Mouse (Mus musculus): ENCODE measurements around the gene Rgs7. TPM values are rescaled to one million over a fixed set of nuclear protein-coding genes. Genes with fewer than 3 reads are reported as not detected.

Gene Rgs7
- polyA plus RNA-seq, 1 experiment from 2014 or later = 1.8 TPM

DNA sequence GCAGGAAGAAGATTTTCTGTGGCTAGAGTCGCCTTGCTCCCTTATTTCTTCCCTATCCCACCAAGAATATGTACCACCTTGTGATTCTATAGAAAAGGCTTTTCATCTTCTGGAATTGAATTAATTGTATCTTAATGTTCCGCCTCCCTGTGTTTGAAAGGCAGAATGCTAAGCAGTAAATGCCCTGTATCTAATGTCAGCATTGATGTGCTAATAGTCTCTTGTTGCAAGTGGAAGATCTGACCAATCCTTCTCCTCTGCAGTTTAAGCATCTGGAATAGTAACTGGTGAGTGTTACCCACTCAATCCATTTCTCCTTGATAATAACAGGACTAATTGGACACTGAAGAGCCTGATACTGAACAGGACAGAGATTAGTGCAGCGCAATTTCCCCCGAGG lies 65.9 kb downstream of the Rgs7 start:
- Histone ChIP-seq H3K4me1 (replicated peaks) (no peaks in the 10 kb centered on the region), H3K9me3 (no peaks in the 10 kb centered on the region), H3K4me2 (replicated peaks) (no peak overlapping the region), H3K4me3 (replicated peaks) (no peak overlapping the region), H3K27me3 (replicated peaks) (no peaks in the 10 kb centered on the region), H3K36me3 (no peaks in the 10 kb centered on the region), H3K9ac (no peak overlapping the region), H3K27ac (no peak overlapping the region)
- 85% methylated on average over 4 of the region's 4 CpGs for WGBS
- no peak for ATAC-seq

- ATAC-seq = no peak
Observed at GRCm38 (mm10) chr1:175420883-175421282, 71.4 kb downstream of the Rgs7 start.

GRCm38 (mm10) chr1:175415728-175416127 lies 76.6 kb downstream of the Rgs7 start:
- Histone ChIP-seq H3K4me2 (replicated peaks) (no peak overlapping the region), H3K9ac (no peak overlapping the region), H3K36me3 (no peaks in the 10 kb centered on the region), H3K27ac (no peak overlapping the region), H3K27me3 (replicated peaks) (no peaks in the 10 kb centered on the region), H3K9me3 (no peaks in the 10 kb centered on the region), H3K4me3 (replicated peaks) (no peak overlapping the region), H3K4me1 (replicated peaks) (no peaks in the 10 kb centered on the region)
- no peak for ATAC-seq
- WGBS = 68% methylated on average over 9 of the region's 9 CpGs

More at GRCm38 (mm10) chr1:175420883-175421282, 71.4 kb downstream of the Rgs7 start:
- Histone ChIP-seq H3K27ac (no peak overlapping the region), H3K9me3 (no peaks in the 10 kb centered on the region), H3K36me3 (no peaks in the 10 kb centered on the region), H3K9ac (no peak overlapping the region), H3K4me3 (replicated peaks) (no peak overlapping the region), H3K27me3 (replicated peaks) (no peaks in the 10 kb centered on the region), H3K4me1 (replicated peaks) (no peaks in the 10 kb centered on the region), H3K4me2 (replicated peaks) (no peak overlapping the region)
- 89% methylated on average over 4 of the region's 4 CpGs for WGBS

DNA sequence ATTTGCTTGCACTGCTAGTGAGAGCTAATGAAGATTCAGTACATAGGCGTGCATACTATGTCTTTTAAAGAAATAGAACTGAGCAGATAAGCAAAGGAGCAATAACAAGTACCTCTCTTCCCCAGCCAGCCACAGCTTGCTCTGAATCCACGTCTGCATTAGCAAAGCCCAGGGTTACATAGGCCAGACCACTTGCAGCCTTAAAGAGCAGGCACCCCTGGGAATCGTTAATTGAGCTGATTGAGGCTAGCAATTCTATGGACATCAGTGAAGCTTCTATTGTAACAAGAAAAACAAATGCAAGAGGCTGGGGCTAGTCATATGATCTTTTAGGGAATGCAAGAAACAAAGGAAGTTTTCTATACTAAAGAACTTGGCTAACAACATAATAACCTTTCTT lies 81.9 kb downstream of the Rgs7 start:
- Histone ChIP-seq H3K4me2 (replicated peaks) (no peak overlapping the region), H3K9me3 (no peaks in the 10 kb centered on the region), H3K4me3 (replicated peaks) (no peak overlapping the region), H3K9ac (no peak overlapping the region), H3K27me3 (replicated peaks) (no peaks in the 10 kb centered on the region), H3K4me1 (replicated peaks) (no peaks in the 10 kb centered on the region), H3K36me3 (no peaks in the 10 kb centered on the region), H3K27ac (no peak overlapping the region)
- 38% methylated on average over 3 of the region's 3 CpGs for WGBS
- no peak for ATAC-seq

DNA sequence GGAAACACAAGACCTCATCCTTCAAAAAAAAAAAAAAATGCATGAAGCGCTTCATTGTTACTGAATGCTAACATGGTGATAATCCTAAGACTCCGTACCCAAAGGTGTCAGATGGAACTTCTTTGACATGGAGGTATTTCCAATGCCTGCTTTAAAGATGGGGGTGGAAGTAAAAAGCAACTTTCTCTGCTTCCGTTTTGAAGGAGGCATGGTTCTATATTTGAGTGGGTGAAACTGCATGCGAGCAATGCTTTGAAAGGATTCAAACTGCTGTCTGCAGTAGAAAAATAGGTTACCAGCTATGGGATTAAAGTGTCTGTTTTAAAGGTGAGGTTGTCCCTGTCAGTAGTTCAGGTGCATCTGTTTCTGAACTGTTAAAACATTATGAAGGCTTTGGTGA lies 100.4 kb downstream of the Rgs7 start:
- Histone ChIP-seq H3K4me3 (replicated peaks) (no peak overlapping the region), H3K27me3 (replicated peaks) (no peaks in the 10 kb centered on the region), H3K36me3 (no peaks in the 10 kb centered on the region), H3K4me1 (replicated peaks) (no peaks in the 10 kb centered on the region), H3K27ac (no peak overlapping the region), H3K9ac (no peak overlapping the region), H3K9me3 (no peaks in the 10 kb centered on the region), H3K4me2 (replicated peaks) (no peak overlapping the region)
- no peak for ATAC-seq
- 79% methylated on average over 4 of the region's 4 CpGs for WGBS

DNA sequence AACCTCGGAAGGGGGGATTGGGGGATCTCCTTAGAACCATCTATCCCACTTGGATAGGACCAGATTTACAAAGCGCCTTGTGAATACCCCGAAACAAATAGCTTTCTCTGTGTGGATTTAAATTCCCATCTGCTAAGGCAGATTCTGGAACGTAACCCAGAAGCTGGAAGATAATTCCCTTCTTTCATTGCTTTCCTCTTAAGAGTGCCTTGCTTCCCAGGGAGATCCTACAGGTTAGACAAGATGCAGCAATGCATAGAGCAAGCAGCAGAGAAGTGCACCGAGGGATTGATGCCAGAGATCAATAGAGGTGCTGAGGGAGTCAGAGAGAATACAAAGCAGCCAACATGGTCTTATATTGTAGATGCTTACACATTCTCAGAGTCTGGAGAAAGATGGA lies 103.0 kb downstream of the Rgs7 start:
- Histone ChIP-seq H3K4me2 (replicated peaks) (no peak overlapping the region), H3K9me3 (no peaks in the 10 kb centered on the region), H3K36me3 (no peaks in the 10 kb centered on the region), H3K4me3 (replicated peaks) (no peak overlapping the region), H3K4me1 (replicated peaks) (no peaks in the 10 kb centered on the region), H3K27ac (no peak overlapping the region), H3K9ac (no peak overlapping the region), H3K27me3 (replicated peaks) (no peaks in the 10 kb centered on the region)
- 81% methylated on average over 5 of the region's 5 CpGs for WGBS
- ATAC-seq = no peak

GRCm38 (mm10) chr1:175385581-175386235 lies 106.6 kb downstream of the Rgs7 start:
- H3K27me3 ChIP-seq (replicated peaks) = no peaks in the 10 kb centered on the region
- H3K9me3 ChIP-seq = no peaks in the 10 kb centered on the region
- no peak overlapping the region for H3K4me3 ChIP-seq (replicated peaks)
- ATAC-seq = no peak
- H3K4me1 ChIP-seq (replicated peaks) = no peaks in the 10 kb centered on the region
- WGBS = 40% methylated on average over 3 of the region's 3 CpGs
- no peak overlapping the region for H3K4me2 ChIP-seq (replicated peaks)
- H3K36me3 ChIP-seq = no peaks in the 10 kb centered on the region
- no peak overlapping the region for H3K27ac ChIP-seq
- no peak overlapping the region for H3K9ac ChIP-seq

DNA sequence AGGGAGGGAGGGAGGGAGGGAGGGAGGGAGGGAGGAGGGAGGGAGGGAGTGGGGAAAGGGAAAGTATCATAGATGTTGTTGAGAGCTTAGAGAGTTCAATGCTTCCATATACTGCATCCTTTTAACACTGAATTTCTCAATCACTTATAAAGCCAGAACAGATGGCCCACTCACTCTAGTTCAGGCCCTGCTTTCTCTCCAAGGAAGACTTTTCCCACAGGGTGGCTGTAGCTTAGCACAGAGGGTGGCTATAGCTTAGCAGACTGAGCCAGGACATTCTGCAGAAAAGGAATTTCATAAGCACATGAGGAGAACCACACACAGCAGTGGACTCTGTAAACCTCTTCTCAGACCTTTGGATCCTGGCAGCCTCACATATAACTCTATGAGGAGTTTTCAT lies 119.7 kb downstream of the Rgs7 start:
- Histone ChIP-seq H3K4me3 (replicated peaks) (no peak overlapping the region), H3K27me3 (replicated peaks) (no peaks in the 10 kb centered on the region), H3K9ac (no peak overlapping the region), H3K36me3 (no peaks in the 10 kb centered on the region), H3K4me2 (replicated peaks) (no peak overlapping the region), H3K9me3 (no peaks in the 10 kb centered on the region), H3K4me1 (replicated peaks) (no peaks in the 10 kb centered on the region), H3K27ac (no peak overlapping the region)
- no peak for ATAC-seq

DNA sequence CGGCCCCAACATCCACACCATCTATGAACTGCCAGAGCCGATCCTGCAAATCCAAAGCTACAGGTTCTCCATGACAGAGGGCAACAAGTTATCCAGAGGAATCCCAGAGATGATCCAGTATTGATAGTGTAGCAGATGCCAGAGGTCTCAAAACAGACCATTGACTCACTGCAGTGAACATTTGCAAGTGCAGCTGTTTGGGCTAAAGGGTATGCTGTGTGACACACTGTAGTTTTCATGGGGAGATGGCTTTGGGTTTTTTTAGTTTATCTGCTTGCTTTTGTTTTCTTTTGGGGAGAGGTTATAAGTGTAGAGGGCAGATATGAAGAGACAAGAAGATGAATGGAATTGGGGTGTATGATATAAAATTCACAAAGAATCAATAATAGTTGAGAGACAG lies 124.2 kb downstream of the Rgs7 start:
- WGBS = 91% methylated on average over 2 of the region's 2 CpGs
- H3K9me3 ChIP-seq = no peaks in the 10 kb centered on the region
- no peak for ATAC-seq
- H3K4me3 ChIP-seq (replicated peaks) = no peak overlapping the region
- no peak overlapping the region for H3K27ac ChIP-seq
- H3K36me3 ChIP-seq = no peaks in the 10 kb centered on the region
- no peaks in the 10 kb centered on the region for H3K27me3 ChIP-seq (replicated peaks)
- no peak overlapping the region for H3K9ac ChIP-seq
- no peaks in the 10 kb centered on the region for H3K4me1 ChIP-seq (replicated peaks)
- H3K4me2 ChIP-seq (replicated peaks) = no peak overlapping the region

DNA sequence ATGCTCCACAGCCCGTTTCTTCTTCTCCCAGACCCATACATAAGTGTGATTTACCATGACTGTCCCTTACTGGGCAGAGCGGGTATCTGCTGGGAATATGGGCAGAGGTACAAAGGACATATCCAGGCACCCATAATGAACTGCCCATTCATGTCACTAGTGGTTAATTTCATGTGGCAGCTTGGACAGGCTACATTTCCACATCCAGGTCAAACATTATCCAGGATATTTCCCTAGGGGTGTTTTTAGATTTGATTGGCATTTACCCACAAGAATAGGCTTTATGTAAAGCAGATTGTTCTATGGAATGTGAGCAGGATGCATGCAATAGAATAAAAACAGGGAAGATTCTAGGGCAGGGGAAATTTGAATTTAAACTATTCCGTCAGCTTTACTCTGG lies 128.7 kb downstream of the Rgs7 start:
- no peaks in the 10 kb centered on the region for H3K36me3 ChIP-seq
- no peak overlapping the region for H3K4me2 ChIP-seq (replicated peaks)
- ATAC-seq = no peak
- no peaks in the 10 kb centered on the region for H3K4me1 ChIP-seq (replicated peaks)
- H3K27me3 ChIP-seq (replicated peaks) = no peaks in the 10 kb centered on the region
- no peak overlapping the region for H3K27ac ChIP-seq
- 85% methylated on average over 3 of the region's 3 CpGs for WGBS
- no peak overlapping the region for H3K4me3 ChIP-seq (replicated peaks)
- H3K9ac ChIP-seq = no peak overlapping the region
- H3K9me3 ChIP-seq = no peaks in the 10 kb centered on the region

GRCm38 (mm10) chr1:175359411-175360366 lies 132.6 kb downstream of the Rgs7 start:
- no peak for ATAC-seq
- no peak overlapping the region for H3K4me3 ChIP-seq (replicated peaks)
- H3K4me2 ChIP-seq (replicated peaks) = no peak overlapping the region
- no peak overlapping the region for H3K27ac ChIP-seq
- H3K9ac ChIP-seq = no peak overlapping the region
- H3K9me3 ChIP-seq = no peaks in the 10 kb centered on the region
- 45% methylated on average over 7 of the region's 7 CpGs for WGBS
- H3K27me3 ChIP-seq (replicated peaks) = no peaks in the 10 kb centered on the region
- no peaks in the 10 kb centered on the region for H3K36me3 ChIP-seq
- H3K4me1 ChIP-seq (replicated peaks) = no peaks in the 10 kb centered on the region

DNA sequence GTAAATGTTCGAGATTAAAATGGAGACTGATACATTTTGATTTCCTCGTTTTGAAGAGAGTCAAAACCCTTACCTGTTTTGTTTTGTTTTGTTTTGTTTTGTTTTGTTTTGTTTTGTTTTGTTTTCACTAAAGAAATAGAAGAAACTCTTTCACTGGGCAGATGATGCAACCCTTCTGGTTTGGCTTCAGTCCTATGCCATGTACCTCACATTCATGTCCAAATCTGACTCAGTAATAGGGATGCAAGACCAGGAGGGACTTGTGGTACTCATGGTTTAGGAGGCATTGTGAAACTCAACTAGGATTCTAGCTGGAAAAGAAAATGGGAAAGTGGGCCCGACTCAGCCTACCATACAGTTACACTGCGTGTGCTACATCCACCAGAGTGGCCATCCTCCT lies 139.4 kb downstream of the Rgs7 start:
- H3K36me3 ChIP-seq = no peaks in the 10 kb centered on the region
- ATAC-seq = no peak
- H3K4me2 ChIP-seq (replicated peaks) = no peak overlapping the region
- no peak overlapping the region for H3K9ac ChIP-seq
- no peaks in the 10 kb centered on the region for H3K4me1 ChIP-seq (replicated peaks)
- WGBS = 83% methylated on average over 4 of the region's 4 CpGs
- H3K9me3 ChIP-seq = no peaks in the 10 kb centered on the region
- no peak overlapping the region for H3K4me3 ChIP-seq (replicated peaks)
- H3K27me3 ChIP-seq (replicated peaks) = no peaks in the 10 kb centered on the region
- H3K27ac ChIP-seq = no peak overlapping the region

DNA sequence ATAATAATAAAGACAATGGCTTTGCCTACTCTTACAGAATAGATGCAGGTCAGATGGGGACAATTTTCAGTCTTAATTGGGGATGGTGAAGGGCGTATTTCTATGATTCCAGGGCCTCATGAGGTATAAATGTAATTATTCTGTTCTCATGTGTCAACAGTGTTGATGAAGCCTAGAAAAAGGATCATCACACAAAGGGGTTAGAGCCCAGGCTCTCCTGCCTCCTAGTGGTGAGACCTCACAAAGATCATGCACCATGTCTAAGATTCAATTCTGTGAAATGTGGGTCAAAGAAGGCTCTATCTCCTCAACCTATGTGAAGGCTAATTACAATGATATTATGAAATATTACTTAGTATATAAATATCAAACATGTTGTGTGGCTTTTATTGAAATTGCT lies 146.1 kb downstream of the Rgs7 start:
- no peak overlapping the region for H3K9ac ChIP-seq
- no peaks in the 10 kb centered on the region for H3K4me1 ChIP-seq (replicated peaks)
- H3K4me3 ChIP-seq (replicated peaks) = no peak overlapping the region
- ATAC-seq = no peak
- H3K27me3 ChIP-seq (replicated peaks) = no peaks in the 10 kb centered on the region
- H3K36me3 ChIP-seq = no peaks in the 10 kb centered on the region
- H3K4me2 ChIP-seq (replicated peaks) = no peak overlapping the region
- H3K9me3 ChIP-seq = no peaks in the 10 kb centered on the region
- H3K27ac ChIP-seq = no peak overlapping the region
- 88% methylated on average over 1 of the region's 1 CpGs for WGBS
